Mouse (Mus musculus) brain, embryonic 14.5 days (tissue): Measurements from ENCODE around the gene Krt78.

ENCODE experiments used
- CTCF ChIP-seq: fragments of 200-500 bp; IDR thresholded peaks from 2 replicates; pipeline ENCODE4 v1.5.1; 2012; ENCODE audit warnings: inconsistent platforms, mild to moderate bottlenecking, moderate library complexity, borderline replicate concordance; ENCODE audit not compliant: insufficient read depth, insufficient read length; ENCODE audit errors: extremely low read depth
- POLR2A ChIP-seq: fragments of 200-500 bp; IDR thresholded peaks from 2 replicates; pipeline ENCODE4 v1.6.1; 2012; ENCODE audit warnings: mild to moderate bottlenecking, inconsistent platforms, borderline replicate concordance; ENCODE audit not compliant: poor library complexity, insufficient read depth, insufficient read length, severe bottlenecking; ENCODE audit errors: extremely low read depth

DNA sequence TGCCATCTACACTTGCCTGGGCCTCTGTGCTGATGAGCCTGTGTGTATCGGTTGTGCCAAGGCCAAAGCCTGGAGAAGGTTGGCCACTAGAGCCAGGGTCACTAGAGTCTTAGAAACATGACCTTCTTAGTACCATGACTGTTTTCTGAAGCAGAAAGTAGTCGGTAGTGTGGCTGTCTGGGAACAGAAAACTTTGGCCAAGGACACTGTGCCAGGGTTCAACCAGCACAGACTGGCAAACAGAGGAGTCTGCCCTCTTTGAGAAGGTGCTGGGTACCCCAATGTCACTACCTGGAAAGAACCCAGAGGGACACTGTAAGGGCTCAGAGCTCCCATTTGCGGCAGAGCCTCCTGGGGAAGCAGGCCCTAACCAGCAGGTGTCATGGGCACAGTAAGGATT lies 22.6 kb upstream of the Krt78 start:
- no peak for TF ChIP-seq CTCF
- no peak for TF ChIP-seq POLR2A
